Mouse (Mus musculus) lung, postnatal 0 days (tissue): ENCODE data around the gene Sipa1l1.

Experiments
- CTCF ChIP-seq: IDR thresholded peaks from 2 replicates; pipeline ENCODE4 v1.5.1; 2016; ENCODE audit warnings: antibody characterized with exemption, mild to moderate bottlenecking
- EP300 ChIP-seq: IDR thresholded peaks from 2 replicates; pipeline ENCODE4 v1.6.1; 2016; ENCODE audit warnings: antibody characterized with exemption, mild to moderate bottlenecking, control low read depth

- TF ChIP-seq EP300, result no peak
- no peak for TF ChIP-seq CTCF
Measured at GRCm38 (mm10) chr12:82365276-82365875, 196.3 kb downstream of the Sipa1l1 start.
